Comparison of ENCODE assay signal across 1 mouse cellular context in genomic region chr3:96056031-96056430, GRCm38 (mm10).
TF ChIP-seq lines count a peak whose summit lies in the region.

No protein-coding gene starts in this region.

TF ChIP-seq in MEL, 35 proteins besides CTCF, POLR2A, EP300 and RAD21 (continued from another document):
- TF ChIP-seq POLR2AphosphoS5 (IDR thresholded peaks at IDR 0.05; ENCODE audit: borderline replicate concordance, low read depth, low read length) (no peak), GATA1 (IDR thresholded peaks at IDR 0.05; ENCODE audit: low read depth, low read length) (peak; percentile 16; the same call in 1 of the 2 replicates)
TF ChIP-seq in MEL: peak in this region for 2.
